Mouse (Mus musculus): ENCODE data around the gene Six3. TPM values are rescaled to one million over a fixed set of nuclear protein-coding genes. Genes with fewer than 3 reads are reported as not detected.

Gene Six3
- total and polyA plus RNA-seq, 3 experiments: not detected

DNA sequence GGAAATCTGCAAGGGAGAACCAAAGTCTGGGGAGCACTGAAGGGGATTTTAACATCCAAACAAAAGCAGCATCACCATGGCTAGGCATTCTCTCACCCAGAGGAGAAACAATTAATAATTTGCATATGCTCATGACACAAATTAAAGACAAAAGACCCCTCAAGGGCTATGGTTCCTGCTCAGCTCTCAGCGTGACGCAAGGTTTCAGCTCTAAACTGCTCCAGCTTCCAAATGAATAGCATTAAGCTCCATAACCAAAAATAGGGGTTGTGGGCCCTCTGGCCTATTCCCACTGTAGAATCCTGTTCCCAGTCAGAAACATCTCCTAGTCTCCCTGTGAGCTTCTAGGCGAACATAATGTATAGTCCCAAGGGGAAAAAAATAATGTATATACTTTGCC is 6.9 kb upstream of the Six3 start:
- Histone ChIP-seq H3K9me3 (replicated peaks; ENCODE audit: insufficient read depth, low read length) (no peaks in the 10 kb centered on the region), H3K4me3 (ENCODE audit: control insufficient read depth in 1 of 2, insufficient read depth in 1 of 2, low read depth in 2 of 2, low read length in 2 of 2) (no peak overlapping the region), H3K27me3 (ENCODE audit: control insufficient read depth in 1 of 2, insufficient read depth in 2 of 2, low read length in 2 of 2) (peaks cover 0 to 6% of the 10 kb centered on the region in 2 experiments; a peak in 3 of 4 replicates), H3K9ac (ENCODE audit: control insufficient read depth, low read depth, low read length, poor library complexity, severe bottlenecking) (no peak overlapping the region), H3K27ac (ENCODE audit: control insufficient read depth, low read depth, low read length) (no peak overlapping the region), H3K4me1 (ENCODE audit: control insufficient read depth in 1 of 2, insufficient read depth in 2 of 2, low read length in 2 of 2) (no peaks in the 10 kb centered on the region), H3K36me3 (ENCODE audit: control insufficient read depth in 1 of 2, insufficient read depth in 2 of 2, low read length in 2 of 2) (no peaks in the 10 kb centered on the region), H3K79me2 (ENCODE audit: control insufficient read depth, insufficient read depth, low read length, poor library complexity) (no peaks in the 10 kb centered on the region)
- TF ChIP-seq KAT2A (conservative IDR thresholded peaks at IDR 0.05; ENCODE audit: low read depth, low read length) (no peak), EP300 (IDR thresholded peaks at IDR 0.05; ENCODE audit: low read depth in 1 of 2, low read length in 2 of 2) (no peak), RCOR1 (IDR thresholded peaks at IDR 0.05; ENCODE audit: low read depth, low read length) (no peak), CHD1 (IDR thresholded peaks at IDR 0.05; ENCODE audit: low read depth, low read length) (no peak), TCF12 (IDR thresholded peaks at IDR 0.05; ENCODE audit: low read depth, low read length) (no peak), USF1 (IDR thresholded peaks at IDR 0.05; ENCODE audit: low read depth, low read length) (no peak), ZNF384 (IDR thresholded peaks at IDR 0.05; ENCODE audit: low read depth, low read length) (no peak), MAZ (IDR thresholded peaks at IDR 0.05; ENCODE audit: low read depth, low read length) (no peak), NELFE (IDR thresholded peaks at IDR 0.05; ENCODE audit: low read depth, low read length) (no peak), MEF2A (IDR thresholded peaks at IDR 0.05; ENCODE audit: extremely low read depth, insufficient replicate concordance, low read depth, low read length, poor library complexity, severe bottlenecking) (no peak), MXI1 (IDR thresholded peaks at IDR 0.05; ENCODE audit: low read depth, low read length) (no peak), CHD2 (IDR thresholded peaks at IDR 0.05; ENCODE audit: low read length) (no peak), POLR2A (IDR thresholded peaks at IDR 0.05; ENCODE audit: control insufficient read depth in 1 of 2, insufficient read depth in 1 of 2, low read depth in 1 of 2, low read length in 2 of 2, poor library complexity in 1 of 2) (no peak), ZC3H11A (IDR thresholded peaks at IDR 0.05; ENCODE audit: low read depth, low read length) (no peak), MAX (IDR thresholded peaks at IDR 0.05; ENCODE audit: low read length) (no peak), CTCF (IDR thresholded peaks at IDR 0.05 in 2 of 3, conservative IDR thresholded peaks at IDR 0.05 in 1 of 3; ENCODE audit: control insufficient read depth in 1 of 3, insufficient read depth in 1 of 3, low read depth in 2 of 3, low read length in 3 of 3, poor library complexity in 1 of 3, severe bottlenecking in 1 of 3) (no peak), NRF1 (IDR thresholded peaks at IDR 0.05; ENCODE audit: insufficient read depth, low read depth, low read length, poor library complexity, severe bottlenecking) (no peak), TAL1 (IDR thresholded peaks at IDR 0.05; ENCODE audit: low read length) (no peak)
- DNase-seq (ENCODE audit: low read depth, low spot score): no peak

DNA sequence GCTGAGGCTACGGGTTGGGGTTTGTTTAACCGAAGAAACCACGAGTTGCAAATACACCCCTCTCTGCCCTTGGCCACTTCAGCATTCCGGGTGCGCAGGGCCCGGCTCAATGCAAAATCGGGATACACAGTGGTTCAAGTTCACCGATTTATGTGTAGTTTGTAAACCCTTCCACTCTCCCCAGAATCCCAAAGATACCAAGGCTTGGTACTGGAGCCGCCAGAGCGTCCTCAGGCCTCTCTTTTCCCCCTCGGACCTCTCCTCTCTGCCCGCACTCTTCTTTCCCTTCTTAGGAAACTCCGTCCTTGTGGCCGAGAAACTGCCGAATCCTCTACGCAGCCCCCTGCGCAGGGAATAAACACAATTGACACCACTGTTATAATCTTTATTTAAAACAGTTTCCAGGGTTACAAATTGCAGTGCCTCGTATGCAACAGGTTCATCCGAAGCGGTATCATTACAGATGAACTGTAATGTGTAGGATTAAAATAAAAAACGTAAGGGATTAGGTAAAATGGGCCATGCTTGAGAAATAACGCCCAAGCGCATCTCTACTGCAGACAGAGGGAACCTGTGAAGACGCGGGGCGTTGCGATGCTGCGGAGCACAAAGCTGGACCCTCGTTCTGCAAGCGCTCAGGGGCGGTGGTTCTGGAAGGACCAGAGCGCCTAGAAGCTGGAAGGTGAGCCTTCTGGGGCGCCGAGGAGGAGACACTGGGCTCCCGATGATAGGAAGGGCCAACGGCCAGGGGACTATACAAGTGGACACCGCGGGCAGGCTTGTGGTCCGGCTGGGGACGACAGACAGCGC is 5.6 kb upstream of the Six3 start:
- Histone ChIP-seq H3K27ac (ENCODE audit: control insufficient read depth, low read depth, low read length) (no peak overlapping the region), H3K4me1 (ENCODE audit: control insufficient read depth in 1 of 2, insufficient read depth in 2 of 2, low read length in 2 of 2) (no peaks in the 10 kb centered on the region), H3K79me2 (ENCODE audit: control insufficient read depth, insufficient read depth, low read length, poor library complexity) (no peaks in the 10 kb centered on the region), H3K9me3 (replicated peaks; ENCODE audit: insufficient read depth, low read length) (no peaks in the 10 kb centered on the region), H3K9ac (ENCODE audit: control insufficient read depth, low read depth, low read length, poor library complexity, severe bottlenecking) (no peak overlapping the region), H3K27me3 (ENCODE audit: control insufficient read depth in 1 of 2, insufficient read depth in 2 of 2, low read length in 2 of 2) (peaks cover 0 to 3% of the 10 kb centered on the region in 2 experiments; a peak in 2 of 4 replicates), H3K4me3 (ENCODE audit: control insufficient read depth in 1 of 2, insufficient read depth in 1 of 2, low read depth in 2 of 2, low read length in 2 of 2) (no peak overlapping the region), H3K36me3 (ENCODE audit: control insufficient read depth in 1 of 2, insufficient read depth in 2 of 2, low read length in 2 of 2) (no peaks in the 10 kb centered on the region)
- no peak for DNase-seq (ENCODE audit: low read depth, low spot score)
- TF ChIP-seq ZC3H11A (IDR thresholded peaks at IDR 0.05; ENCODE audit: low read depth, low read length) (no peak), RAD21 (IDR thresholded peaks at IDR 0.05; ENCODE audit: low read depth, low read length) (no peak), POLR2A (IDR thresholded peaks at IDR 0.05; ENCODE audit: control insufficient read depth in 1 of 2, insufficient read depth in 1 of 2, low read depth in 1 of 2, low read length in 2 of 2, poor library complexity in 1 of 2) (no peak), ELF1 (IDR thresholded peaks at IDR 0.05; ENCODE audit: low read depth, low read length) (no peak), HCFC1 (IDR thresholded peaks at IDR 0.05; ENCODE audit: low read depth, low read length) (no peak), MYB (IDR thresholded peaks at IDR 0.05; ENCODE audit: low read depth, low read length) (no peak), POLR2AphosphoS2 (IDR thresholded peaks at IDR 0.05; ENCODE audit: low read length) (no peak), GABPA (IDR thresholded peaks at IDR 0.05; ENCODE audit: low read depth, low read length) (no peak), GATA1 (IDR thresholded peaks at IDR 0.05; ENCODE audit: low read depth, low read length) (no peak), SMC3 (IDR thresholded peaks at IDR 0.05; ENCODE audit: low read depth, low read length) (no peak), UBTF (IDR thresholded peaks at IDR 0.05; ENCODE audit: borderline replicate concordance, insufficient read depth, low read depth, low read length) (no peak)

Measured in MEL (cell line).